Mouse (Mus musculus) heart, embryonic 10.5 days (tissue): ENCODE measurements at regions not wholly inside any gene's neighbourhood (a gene's known extent, or its start where the extent isn't known, plus 50 kb on each side); places are given as distances from the start of the nearest gene placed in this dataset. TPM values are rescaled to one million over a fixed set of nuclear protein-coding genes. Genes with fewer than 3 reads are reported as not detected.

ENCODE experiments used
- DNase-seq: peaks from one replicate; pipeline ENCODE4 v3.0.0-alpha.2; 2017; ENCODE audit warnings: low spot score
- H3K27ac ChIP-seq: fragments of 300-500 bp; sonication (generic); 2 replicates; pipeline ENCODE4 v1.5.1; 2016; ENCODE audit warnings: mild to moderate bottlenecking
- H3K27me3 ChIP-seq: fragments of 300-500 bp; sonication (generic); 2 replicates; pipeline ENCODE4 v1.6.1; 2016; ENCODE audit warnings: mild to moderate bottlenecking; ENCODE audit not compliant: poor library complexity, insufficient read depth, severe bottlenecking
- H3K36me3 ChIP-seq: fragments of 300-500 bp; sonication (generic); 2 replicates; pipeline ENCODE4 v1.6.1; 2016; ENCODE audit warnings: mild to moderate bottlenecking, moderate library complexity
- H3K4me1 ChIP-seq: fragments of 300-500 bp; sonication (generic); 2 replicates; pipeline ENCODE4 v1.6.1; 2016; ENCODE audit warnings: mild to moderate bottlenecking
- H3K4me3 ChIP-seq: fragments of 300-500 bp; sonication (generic); 2 replicates; pipeline ENCODE4 v1.5.1; 2016; ENCODE audit warnings: mild to moderate bottlenecking, moderate library complexity
- H3K9me3 ChIP-seq: fragments of 300-500 bp; sonication (generic); 2 replicates; pipeline ENCODE4 v1.6.1; 2016; ENCODE audit warnings: mild to moderate bottlenecking, moderate library complexity
- WGBS: fragments of 180-500 bp; shearing (Covaris S2); methylation state at CpG from one replicate; pipeline ENCODE4 v1.1.7; 2016; 5-methylcytosine and 5-hydroxymethylcytosine counted together
- microRNA-seq: library from miRNA; unstranded; fragments of <30 nt; microRNA quantifications from one replicate; pipeline ENCODE4, GENCODE M21; 2017

GRCm38 (mm10) chr3:46869576-46870295 lies 421.7 kb upstream of the Pabpc4l start:
- WGBS, result 84% methylated on average over 2 of the region's 2 CpGs
- Histone ChIP-seq H3K9me3 (no peaks in the 10 kb centered on the region), H3K27me3 (no peaks in the 10 kb centered on the region), H3K36me3 (no peaks in the 10 kb centered on the region), H3K27ac (no peak overlapping the region), H3K4me3 (no peak overlapping the region), H3K4me1 (no peaks in the 10 kb centered on the region)
- DNase-seq, result no peak

- H3K9me3 ChIP-seq, result no peaks in the 10 kb centered on the region
- H3K4me1 ChIP-seq, result no peaks in the 10 kb centered on the region
- no peaks in the 10 kb centered on the region for H3K27me3 ChIP-seq
- no peak overlapping the region for H3K27ac ChIP-seq
- no peak for DNase-seq
- WGBS, result 67% methylated on average over 7 of the region's 7 CpGs
- H3K4me3 ChIP-seq, result no peak overlapping the region
- H3K36me3 ChIP-seq, result no peaks in the 10 kb centered on the region
Measured at GRCm38 (mm10) chr3:46848400-46848983, 400.5 kb upstream of the Pabpc4l start.

- no peaks in the 10 kb centered on the region for H3K9me3 ChIP-seq
- no peak overlapping the region for H3K4me3 ChIP-seq
- 88% methylated on average over 3 of the region's 3 CpGs for WGBS
- DNase-seq, result no peak
- H3K4me1 ChIP-seq, result no peaks in the 10 kb centered on the region
- no peak overlapping the region for H3K27ac ChIP-seq
- H3K36me3 ChIP-seq, result no peaks in the 10 kb centered on the region
- H3K27me3 ChIP-seq, result no peaks in the 10 kb centered on the region
Measured at GRCm38 (mm10) chr3:46828676-46829075, 380.7 kb upstream of the Pabpc4l start.

Small RNA genes in the stretch of these regions (microRNA-seq; reads per million reads assigned to microRNA genes)
- not detected for gene Mir6379
